Mouse (Mus musculus): Measurements from ENCODE around the gene Siah1a. TPM values are rescaled to one million over a fixed set of nuclear protein-coding genes. Genes with fewer than 3 reads are reported as not detected.

Siah1a gene
- polyA plus RNA-seq, 2 experiments = 36.5 to 46.1 TPM

DNA sequence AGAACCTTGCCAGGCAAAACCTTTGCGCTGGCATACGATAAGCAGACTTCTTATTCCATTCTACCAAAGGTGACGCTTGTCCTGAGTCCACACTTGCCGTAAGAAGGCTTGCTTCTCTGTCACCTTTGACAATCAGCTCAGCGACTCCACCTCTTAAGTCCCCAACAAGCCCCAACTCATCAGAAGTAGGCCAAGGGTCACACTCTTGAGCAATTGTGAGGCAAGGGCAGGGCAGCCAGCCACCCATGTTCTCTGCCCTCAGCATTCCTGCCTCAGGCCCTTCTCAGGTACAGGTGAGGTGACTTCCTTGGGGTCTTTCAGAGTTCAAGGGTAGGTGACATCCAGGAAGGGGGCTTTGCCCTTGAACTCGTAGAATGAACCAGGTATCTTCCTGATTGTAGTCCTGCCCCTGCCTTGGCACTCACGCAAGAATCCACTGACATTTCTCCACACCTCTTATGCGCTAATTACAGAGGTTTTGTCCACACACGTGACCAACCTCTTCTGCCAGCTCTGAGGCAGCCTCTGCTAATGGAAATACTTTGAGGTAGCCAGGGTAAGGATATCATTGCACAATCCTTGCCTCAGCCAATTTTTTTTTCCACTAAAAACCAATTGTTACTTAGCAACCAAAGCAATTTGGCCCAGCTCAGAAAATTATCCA lies 20.9 kb upstream of the Siah1a start:
- H3K4me2 ChIP-seq (replicated peaks; ENCODE audit: low read depth, low read length, severe bottlenecking) = no peak overlapping the region
- TF ChIP-seq POLR2A (IDR thresholded peaks at IDR 0.05; ENCODE audit: borderline replicate concordance, extremely low read depth, insufficient read depth, insufficient read length) = no peak
- no peaks in the 10 kb centered on the region for H3K27me3 ChIP-seq (ENCODE audit: control insufficient read depth, insufficient read depth, low read length)
- H3K4me1 ChIP-seq (ENCODE audit: control insufficient read depth, insufficient read depth, low read length) = peaks cover 10% of the 10 kb centered on the region; the same call in 1 of the 2 replicates
- no peak for ATAC-seq (ENCODE audit: low FRiP score, low read depth)
- H3K9me3 ChIP-seq (ENCODE audit: control insufficient read depth, low read length) = no peaks in the 10 kb centered on the region
- H3K27ac ChIP-seq (replicated peaks; ENCODE audit: low read depth, low read length) = no peak overlapping the region
- H3K9ac ChIP-seq (ENCODE audit: low read depth, low read length, severe bottlenecking) = no peak overlapping the region
- H3K4me3 ChIP-seq (replicated peaks; ENCODE audit: low read length) = no peak overlapping the region
- 82% methylated on average over 9 of the region's 9 CpGs for WGBS
- DNase-seq (ENCODE audit: low spot score) = no peak
- H3K36me3 ChIP-seq (ENCODE audit: control insufficient read depth, insufficient read depth, low read length) = no peaks in the 10 kb centered on the region

DNA sequence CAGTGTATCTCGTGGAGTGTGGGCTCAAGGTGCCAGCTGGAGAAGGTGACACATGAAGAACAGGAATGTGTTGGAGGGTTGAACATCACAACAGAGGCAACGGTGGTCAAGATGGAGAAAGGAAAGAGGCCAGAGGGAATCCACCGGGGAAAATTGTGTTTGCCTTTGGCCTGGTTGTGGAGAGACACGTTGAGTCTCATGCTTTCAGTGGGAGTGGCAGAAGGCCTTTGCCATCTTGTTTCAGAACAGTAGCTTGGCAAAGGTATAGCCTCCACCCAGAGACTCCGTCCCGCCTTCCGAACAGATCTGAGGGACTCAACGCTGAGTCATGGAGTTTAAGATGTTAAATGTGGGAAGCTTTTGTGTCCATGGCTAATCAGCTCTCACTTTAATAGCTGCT lies 19.9 kb upstream of the Siah1a start:
- peaks cover 9% of the 10 kb centered on the region; the same call in 1 of the 2 replicates for H3K4me1 ChIP-seq (ENCODE audit: control insufficient read depth, insufficient read depth, low read length)
- no peak overlapping the region for H3K4me3 ChIP-seq (replicated peaks; ENCODE audit: low read length)
- ATAC-seq (ENCODE audit: low FRiP score, low read depth) (no peak), DNase-seq (ENCODE audit: low spot score) (no peak)
- H3K27me3 ChIP-seq (ENCODE audit: control insufficient read depth, insufficient read depth, low read length) = no peaks in the 10 kb centered on the region
- WGBS = 91% methylated on average over 8 of the region's 8 CpGs
- no peak overlapping the region for H3K4me2 ChIP-seq (replicated peaks; ENCODE audit: low read depth, low read length, severe bottlenecking)
- no peak for TF ChIP-seq POLR2A (IDR thresholded peaks at IDR 0.05; ENCODE audit: borderline replicate concordance, extremely low read depth, insufficient read depth, insufficient read length)
- no peak overlapping the region for H3K27ac ChIP-seq (replicated peaks; ENCODE audit: low read depth, low read length)
- no peaks in the 10 kb centered on the region for H3K9me3 ChIP-seq (ENCODE audit: control insufficient read depth, low read length)
- no peaks in the 10 kb centered on the region for H3K36me3 ChIP-seq (ENCODE audit: control insufficient read depth, insufficient read depth, low read length)
- no peak overlapping the region for H3K9ac ChIP-seq (ENCODE audit: low read depth, low read length, severe bottlenecking)

DNA sequence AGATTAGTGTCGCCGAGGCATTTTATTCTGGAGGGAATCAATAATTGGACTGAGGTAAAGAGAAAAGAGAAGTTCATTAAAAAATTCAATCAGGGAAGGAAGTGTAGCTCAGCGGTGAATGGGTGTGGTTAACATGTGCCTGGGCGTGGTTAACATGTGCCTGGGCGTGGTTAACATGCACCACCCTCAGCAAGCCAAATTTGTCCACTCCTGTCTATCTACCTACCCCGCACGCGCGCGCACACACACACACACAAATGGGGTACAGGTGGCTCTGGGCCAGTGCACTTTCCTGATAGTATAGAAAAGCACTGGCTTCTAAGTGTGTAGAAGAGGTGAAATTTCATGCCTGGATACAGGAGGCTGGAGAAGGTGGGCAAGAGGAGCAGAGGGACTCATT lies 19.4 kb upstream of the Siah1a start:
- no peak overlapping the region for H3K4me3 ChIP-seq (replicated peaks; ENCODE audit: low read length)
- WGBS = 91% methylated on average over 10 of the region's 10 CpGs
- ATAC-seq (ENCODE audit: low FRiP score, low read depth) = no peak
- no peak for TF ChIP-seq POLR2A (IDR thresholded peaks at IDR 0.05; ENCODE audit: borderline replicate concordance, extremely low read depth, insufficient read depth, insufficient read length)
- H3K27ac ChIP-seq (replicated peaks; ENCODE audit: low read depth, low read length) = no peak overlapping the region
- H3K9me3 ChIP-seq (ENCODE audit: control insufficient read depth, low read length) = no peaks in the 10 kb centered on the region
- H3K4me2 ChIP-seq (replicated peaks; ENCODE audit: low read depth, low read length, severe bottlenecking) = no peak overlapping the region
- H3K4me1 ChIP-seq (ENCODE audit: control insufficient read depth, insufficient read depth, low read length) = 0 out of 2 replicates have a peak, but pooled peaks cover 4% of the 10 kb centered on the region
- DNase-seq (ENCODE audit: low spot score) = no peak
- no peaks in the 10 kb centered on the region for H3K27me3 ChIP-seq (ENCODE audit: control insufficient read depth, insufficient read depth, low read length)
- no peaks in the 10 kb centered on the region for H3K36me3 ChIP-seq (ENCODE audit: control insufficient read depth, insufficient read depth, low read length)
- H3K9ac ChIP-seq (ENCODE audit: low read depth, low read length, severe bottlenecking) = no peak overlapping the region

DNA sequence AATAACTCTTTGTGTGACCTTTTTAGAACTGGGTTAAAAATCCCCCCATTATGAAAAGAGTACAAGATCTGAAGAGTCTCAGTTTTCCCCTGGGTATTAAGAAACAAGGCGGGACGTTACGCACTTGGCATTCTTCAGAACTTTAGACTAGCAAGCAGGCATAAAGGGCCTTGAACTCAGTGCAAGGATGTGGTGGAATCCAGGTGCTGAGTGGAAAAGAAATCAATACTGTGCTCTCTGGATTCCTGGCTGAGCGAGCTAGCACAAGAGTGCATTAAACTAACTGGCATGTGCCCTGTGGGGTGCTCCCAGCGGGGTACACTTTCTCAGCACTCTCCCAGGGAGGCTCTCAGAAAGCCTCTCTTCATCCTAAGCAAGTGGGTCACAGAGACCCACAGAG lies 17.1 kb upstream of the Siah1a start:
- ATAC-seq (ENCODE audit: low FRiP score, low read depth) (no peak), DNase-seq (ENCODE audit: low spot score) (no peak)
- WGBS = 61% methylated on average over 5 of the region's 5 CpGs
- no peak overlapping the region for H3K4me3 ChIP-seq (replicated peaks; ENCODE audit: low read length)
- H3K36me3 ChIP-seq (ENCODE audit: control insufficient read depth, insufficient read depth, low read length) = no peaks in the 10 kb centered on the region
- no peak overlapping the region for H3K4me2 ChIP-seq (replicated peaks; ENCODE audit: low read depth, low read length, severe bottlenecking)
- no peaks in the 10 kb centered on the region for H3K9me3 ChIP-seq (ENCODE audit: control insufficient read depth, low read length)
- H3K4me1 ChIP-seq (ENCODE audit: control insufficient read depth, insufficient read depth, low read length) = no peaks in the 10 kb centered on the region
- no peak overlapping the region for H3K27ac ChIP-seq (replicated peaks; ENCODE audit: low read depth, low read length)
- TF ChIP-seq POLR2A (IDR thresholded peaks at IDR 0.05; ENCODE audit: borderline replicate concordance, extremely low read depth, insufficient read depth, insufficient read length) = no peak
- H3K27me3 ChIP-seq (ENCODE audit: control insufficient read depth, insufficient read depth, low read length) = no peaks in the 10 kb centered on the region
- H3K9ac ChIP-seq (ENCODE audit: low read depth, low read length, severe bottlenecking) = no peak overlapping the region

DNA sequence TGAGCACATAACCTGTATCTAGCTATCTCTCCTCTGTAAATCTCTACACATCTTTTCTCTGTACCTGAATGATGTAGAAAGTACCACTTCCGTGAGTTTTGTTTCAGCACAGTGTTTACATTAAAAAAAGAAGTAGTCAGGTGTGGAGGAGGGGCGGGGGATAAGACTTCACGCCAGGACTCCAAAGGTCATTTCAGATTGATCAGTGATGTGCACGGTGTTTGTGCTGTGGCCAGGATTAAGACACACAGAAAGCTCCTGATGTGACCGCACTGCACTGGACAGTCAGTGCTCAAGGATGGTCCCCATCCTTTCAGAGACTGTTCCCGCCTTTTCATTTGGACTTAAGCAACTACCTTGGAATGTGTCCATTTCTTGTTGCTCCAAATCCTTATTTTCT lies 15.0 kb upstream of the Siah1a start:
- H3K4me3 ChIP-seq (replicated peaks; ENCODE audit: low read length) = no peak overlapping the region
- no peak overlapping the region for H3K27ac ChIP-seq (replicated peaks; ENCODE audit: low read depth, low read length)
- H3K4me1 ChIP-seq (ENCODE audit: control insufficient read depth, insufficient read depth, low read length) = no peaks in the 10 kb centered on the region
- TF ChIP-seq POLR2A (IDR thresholded peaks at IDR 0.05; ENCODE audit: borderline replicate concordance, extremely low read depth, insufficient read depth, insufficient read length) = no peak
- no peaks in the 10 kb centered on the region for H3K9me3 ChIP-seq (ENCODE audit: control insufficient read depth, low read length)
- H3K9ac ChIP-seq (ENCODE audit: low read depth, low read length, severe bottlenecking) = no peak overlapping the region
- no peak overlapping the region for H3K4me2 ChIP-seq (replicated peaks; ENCODE audit: low read depth, low read length, severe bottlenecking)
- no peaks in the 10 kb centered on the region for H3K27me3 ChIP-seq (ENCODE audit: control insufficient read depth, insufficient read depth, low read length)
- DNase-seq (ENCODE audit: low spot score) (no peak), ATAC-seq (ENCODE audit: low FRiP score, low read depth) (no peak)
- 79% methylated on average over 6 of the region's 6 CpGs for WGBS
- H3K36me3 ChIP-seq (ENCODE audit: control insufficient read depth, insufficient read depth, low read length) = no peaks in the 10 kb centered on the region
